Mouse (Mus musculus) stomach, postnatal 0 days (tissue): ENCODE results near the gene Pias3. TPM values are rescaled to one million over a fixed set of nuclear protein-coding genes. Genes with fewer than 3 reads are reported as not detected.
A peak's percentile ranks its signal among the peaks of the same experiment; 100 is the strongest.

Experiments used
- ATAC-seq: fragments of 200-750 bp; cut with Nextera tagmentation; 2 replicates; pipeline ENCODE4 v1.8.0; 2017; ENCODE audit not compliant: low FRiP score, low TSS enrichment
- DNase-seq: peaks from one replicate; pipeline ENCODE4 v3.0.0-alpha.2; 2016; ENCODE audit warnings: low spot score
- H3K27ac ChIP-seq: fragments of 300-500 bp; sonication (generic); replicated peaks from 2 replicates; pipeline ENCODE4 v1.5.1; 2014; ENCODE audit warnings: mild to moderate bottlenecking, control low read depth
- H3K27me3 ChIP-seq: fragments of 300-500 bp; sonication (generic); 2 replicates; pipeline ENCODE4 v1.6.1; 2014; ENCODE audit warnings: low read length; ENCODE audit not compliant: control insufficient read depth, insufficient read depth
- H3K36me3 ChIP-seq: fragments of 300-500 bp; sonication (generic); 2 replicates; pipeline ENCODE4 v1.6.1; 2014; ENCODE audit warnings: low read length, mixed read lengths; ENCODE audit not compliant: control insufficient read depth, insufficient read depth
- H3K4me1 ChIP-seq: fragments of 300-500 bp; sonication (generic); replicated peaks from 2 replicates; pipeline ENCODE4 v1.6.1; 2014; ENCODE audit warnings: antibody characterized with exemption; ENCODE audit not compliant: control insufficient read depth, insufficient read depth
- H3K4me2 ChIP-seq: fragments of 300-500 bp; sonication (generic); replicated peaks from 2 replicates; pipeline ENCODE4 v1.6.1; 2014; ENCODE audit warnings: low read depth, mild to moderate bottlenecking, control low read depth, moderate library complexity
- H3K4me3 ChIP-seq: fragments of 300-500 bp; sonication (generic); 2 replicates; pipeline ENCODE4 v1.5.1; 2014; ENCODE audit warnings: low read depth, low read length, control low read depth
- H3K9ac ChIP-seq: fragments of 300-500 bp; sonication (generic); 2 replicates; pipeline ENCODE4 v1.6.1; 2014; ENCODE audit warnings: mild to moderate bottlenecking, low read length, control low read depth, mixed read lengths
- H3K9me3 ChIP-seq: fragments of 300-500 bp; sonication (generic); 2 replicates; pipeline ENCODE4 v1.6.1; 2016; ENCODE audit warnings: low read length; ENCODE audit not compliant: control insufficient read depth
- CTCF ChIP-seq: IDR thresholded peaks from 2 replicates; pipeline ENCODE4 v1.5.1; 2016; ENCODE audit warnings: antibody characterized with exemption, low read depth, mild to moderate bottlenecking, moderate library complexity
- EP300 ChIP-seq: optimal IDR thresholded peaks from 2 replicates; pipeline ENCODE3; 2016; ENCODE audit warnings: antibody characterized with exemption
- WGBS: fragments of 180-500 bp; shearing (Covaris S2); extraction: QIAGEN DNeasy Blood & Tissue Kit; methylation state at CpG from one replicate; pipeline ENCODE4 v1.1.7; 2014; 5-methylcytosine and 5-hydroxymethylcytosine counted together
- polyA plus RNA-seq: library from polyadenylated mRNA; unstranded; fragments of >200 nt; fragmentation: Nextera tagmentation; extraction: Ambion mirVana; gene quantifications from 2 replicates; pipeline ENCODE4 v1.2.1, GENCODE M21; 2015

Gene Pias3
- polyA plus RNA-seq, 1 experiment from 2014 or later: 23.4 TPM

GRCm38 (mm10) chr3:96701003-96701402, 4.8 kb downstream of the Pias3 start:
- H3K4me3 ChIP-seq: no peak overlapping the region
- DNase-seq: no peak
- H3K36me3 ChIP-seq: peaks cover 28% of the 10 kb centered on the region
- H3K27ac ChIP-seq: no peak overlapping the region
- H3K9ac ChIP-seq: no peak overlapping the region
- no peak overlapping the region for H3K4me2 ChIP-seq
- no peak for TF ChIP-seq CTCF
- TF ChIP-seq EP300: no peak
- H3K27me3 ChIP-seq: no peaks in the 10 kb centered on the region
- 90% methylated on average over 4 of the region's 4 CpGs for WGBS
- H3K4me1 ChIP-seq: no peaks in the 10 kb centered on the region; the same call in 1 of the 2 replicates
- no peaks in the 10 kb centered on the region for H3K9me3 ChIP-seq
- no peak for ATAC-seq

GRCm38 (mm10) chr3:96704778-96705177, 8.6 kb downstream of the Pias3 start:
- peak; percentile 68 for TF ChIP-seq CTCF
- no peak for TF ChIP-seq EP300
- no peaks in the 10 kb centered on the region for H3K4me1 ChIP-seq
- no peak overlapping the region for H3K4me3 ChIP-seq
- H3K36me3 ChIP-seq: peaks cover 28% of the 10 kb centered on the region
- H3K9ac ChIP-seq: no peak overlapping the region
- ATAC-seq: no peak
- no peaks in the 10 kb centered on the region for H3K9me3 ChIP-seq
- peak; percentile 39 for DNase-seq
- H3K27ac ChIP-seq: no peak overlapping the region
- WGBS: 69% methylated on average over 11 of the region's 11 CpGs
- H3K27me3 ChIP-seq: no peaks in the 10 kb centered on the region
- H3K4me2 ChIP-seq: no peak overlapping the region

- WGBS: 82% methylated on average over 11 of the region's 11 CpGs
- no peak overlapping the region for H3K9ac ChIP-seq
- H3K4me3 ChIP-seq: no peak overlapping the region
- no peak overlapping the region for H3K27ac ChIP-seq
- ATAC-seq: no peak
- peaks cover 28% of the 10 kb centered on the region for H3K36me3 ChIP-seq
- H3K9me3 ChIP-seq: no peaks in the 10 kb centered on the region
- H3K27me3 ChIP-seq: no peaks in the 10 kb centered on the region
- no peak for TF ChIP-seq CTCF
- TF ChIP-seq EP300: no peak
- H3K4me2 ChIP-seq: no peak overlapping the region
- no peaks in the 10 kb centered on the region for H3K4me1 ChIP-seq
- no peak for DNase-seq
Observed at GRCm38 (mm10) chr3:96706217-96706616, 10.0 kb downstream of the Pias3 start.

GRCm38 (mm10) chr3:96706984-96707383, 10.8 kb downstream of the Pias3 start:
- Histone ChIP-seq H3K9me3 (no peaks in the 10 kb centered on the region), H3K9ac (no peak overlapping the region), H3K36me3 (peaks cover 24% of the 10 kb centered on the region), H3K4me1 (no peaks in the 10 kb centered on the region), H3K4me3 (no peak overlapping the region), H3K27me3 (no peaks in the 10 kb centered on the region), H3K4me2 (no peak overlapping the region), H3K27ac (no peak overlapping the region)
- no peak for DNase-seq
- no peak for TF ChIP-seq EP300
- TF ChIP-seq CTCF: no peak
- peak; percentile 30; the same call in 1 of the 2 replicates for ATAC-seq
- WGBS: 51% methylated on average over 7 of the region's 7 CpGs

GRCm38 (mm10) chr3:96707903-96708683, 11.9 kb downstream of the Pias3 start, which contains the start of gene Nudt17:
Nudt17 (minus strand) TSS chr3:96708562.
- Histone ChIP-seq H3K4me3 (peak within 1 kb of the TSS; percentile 48), H3K36me3 (peaks cover 30% of the 10 kb centered on the region), H3K9ac (peak within 1 kb of the TSS; percentile 73), H3K4me1 (no peaks in the 10 kb centered on the region), H3K27ac (no peak within 1 kb of the TSS), H3K9me3 (no peaks in the 10 kb centered on the region), H3K27me3 (no peaks in the 10 kb centered on the region), H3K4me2 (peak within 1 kb of the TSS; percentile 91)
- peak; percentile 83 for DNase-seq
- TF ChIP-seq CTCF (peak; percentile 97), EP300 (no peak)
- WGBS: 5% methylated on average over 42 of the region's 42 CpGs
- peak; percentile 88 for ATAC-seq

- H3K36me3 ChIP-seq: peaks cover 25% of the 10 kb centered on the region
- ATAC-seq (no peak; the same call in 1 of the 2 replicates), DNase-seq (no peak)
- H3K4me3 ChIP-seq: no peak overlapping the region
- WGBS: 51% methylated on average over 2 of the region's 2 CpGs
- no peaks in the 10 kb centered on the region for H3K27me3 ChIP-seq
- TF ChIP-seq EP300 (no peak), CTCF (no peak)
- no peak overlapping the region for H3K27ac ChIP-seq
- no peaks in the 10 kb centered on the region for H3K9me3 ChIP-seq
- H3K9ac ChIP-seq: no peak overlapping the region
- no peaks in the 10 kb centered on the region for H3K4me1 ChIP-seq
- no peak overlapping the region; the same call in 1 of the 2 replicates for H3K4me2 ChIP-seq
Observed at GRCm38 (mm10) chr3:96708684-96709064, 12.5 kb downstream of the Pias3 start.
